Mouse (Mus musculus) ovary, adult 2 months (tissue): ENCODE data around the gene Mrgpra2a. TPM values are rescaled to one million over a fixed set of nuclear protein-coding genes. Genes with fewer than 3 reads are reported as not detected.

Experiments
- polyA plus RNA-seq: library from polyadenylated mRNA; depleted of rRNA; stranded (reverse); fragments of >200 nt; gene quantifications from 2 replicates; pipeline ENCODE4 v1.2.3, GENCODE M21; 2012; rRNA removed

The Mrgpra2a gene
- not detected in 2 replicates for polyA plus RNA-seq

DNA sequence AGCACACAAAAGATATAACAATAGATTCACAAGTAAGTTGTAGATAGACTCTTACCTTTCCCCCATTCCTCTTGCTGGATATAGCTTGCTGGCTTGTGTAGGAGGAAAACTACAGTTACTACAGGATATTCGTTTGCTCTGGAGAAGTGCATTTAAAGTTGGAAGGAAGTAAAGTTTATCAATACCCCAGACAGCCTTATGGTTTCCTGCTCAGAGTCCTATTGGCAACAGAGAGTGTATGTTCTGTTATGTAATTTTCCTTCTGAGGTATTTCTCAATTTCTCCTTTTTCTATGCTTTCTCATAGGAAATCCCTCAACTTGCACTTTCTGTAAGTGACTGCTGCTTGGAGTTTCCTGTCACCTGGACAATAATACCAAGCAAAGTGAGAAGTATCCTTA lies at the start of gene Mrgpra2a:
Mrgpra2a (minus strand) TSS at position 125 of the 400 bp plus-strand sequence.

Other genes starting within 250 kb of the Mrgpra2a start
- not detected in 2 replicates for gene Mrgpra6, start 247.2 kb downstream of the Mrgpra2a start, polyA plus RNA-seq
- not detected in 2 replicates for gene Mrgpra9, start 199.3 kb downstream of the Mrgpra2a start, polyA plus RNA-seq
- not detected in 2 replicates for gene Mrgpra1, start 97.9 kb downstream of the Mrgpra2a start, polyA plus RNA-seq
- not detected in 2 replicates for gene Mrgpra2b, start 76.7 kb upstream of the Mrgpra2a start, polyA plus RNA-seq
- gene Mrgpra3, start 149.2 kb upstream of the Mrgpra2a start, polyA plus RNA-seq, result not detected in 2 replicates